Comparison of ENCODE assay signal across 22 mouse cellular contexts in genomic region chr2:49749730-49750576, GRCm38 (mm10). TPM values are rescaled to one million over a fixed set of nuclear protein-coding genes. Genes with fewer than 3 reads are reported as not detected.
DNase-seq lines count a peak whose midpoint lies in the region; ATAC-seq and TF ChIP-seq lines count a peak whose summit lies in the region.
"Had no signal": no experiment of that assay in that cellular context is flagged by ENCODE, and none has a peak within 500 bp of the region (broad histone marks: within the 10 kb centered on the region; RNA-seq: fewer than 3 reads in every experiment).

No protein-coding gene starts in this region.

- H3K4me2 ChIP-seq in hindbrain, embryonic 12.5 days (replicated peaks): no peak overlapping the region
- H3K4me2 ChIP-seq: liver, embryonic 13.5 days; neural tube, embryonic 15.5 days had no signal

- H3K9me3 ChIP-seq in forebrain, embryonic 10.5 days: no peaks in the 10 kb centered on the region
- H3K9me3 ChIP-seq in hindbrain, embryonic 12.5 days (replicated peaks): no peaks in the 10 kb centered on the region
- H3K9me3 ChIP-seq: liver, embryonic 13.5 days; midbrain, embryonic 10.5 days; neural tube, embryonic 15.5 days had no signal

- TF ChIP-seq CTCF in layer of hippocampus, adult 2 months (conservative IDR thresholded peaks at IDR 0.05): no peak

- H3K27ac ChIP-seq in layer of hippocampus, adult 2 months: peak overlapping the region; percentile 52
- H3K27ac ChIP-seq in forebrain, embryonic 10.5 days: no peak overlapping the region
- no peak overlapping the region for H3K27ac ChIP-seq in hindbrain, embryonic 12.5 days
- H3K27ac ChIP-seq: kidney, postnatal 0 days; liver, embryonic 13.5 days; midbrain, embryonic 10.5 days; neural tube, embryonic 15.5 days had no signal

- H3K4me3 ChIP-seq in layer of hippocampus, adult 2 months: no peak overlapping the region
- H3K4me3 ChIP-seq in forebrain, embryonic 10.5 days: no peak overlapping the region
- no peak overlapping the region for H3K4me3 ChIP-seq in hindbrain, embryonic 12.5 days
- H3K4me3 ChIP-seq: erythroblast, embryonic 14.5 days; liver, embryonic 13.5 days; midbrain, embryonic 10.5 days; neural tube, embryonic 15.5 days had no signal

- peak; percentile 41 for ATAC-seq in megakaryocyte progenitor cell, adult 5-6 weeks (replicated peaks; ENCODE audit: poor library complexity)
- no peak for ATAC-seq in hindbrain, embryonic 12.5 days (ENCODE audit: low FRiP score)
- ATAC-seq: forebrain, postnatal 0 days; inflammation-experienced regulatory T-cells, adult 6 months had no signal

- H3K27me3 ChIP-seq in forebrain, embryonic 10.5 days (ENCODE audit: poor library complexity, severe bottlenecking): no peaks in the 10 kb centered on the region
- no peaks in the 10 kb centered on the region for H3K27me3 ChIP-seq in hindbrain, embryonic 12.5 days
- H3K27me3 ChIP-seq: liver, embryonic 13.5 days; neural tube, embryonic 15.5 days had no signal

- H3K9ac ChIP-seq in hindbrain, embryonic 12.5 days: no peak overlapping the region
- H3K9ac ChIP-seq: forebrain, postnatal 0 days; liver, embryonic 13.5 days; neural tube, embryonic 15.5 days had no signal

- WGBS in forebrain, embryonic 10.5 days: 93% methylated on average over 11 of the region's 11 CpGs
- WGBS in hindbrain, embryonic 12.5 days: 92% methylated on average over 11 of the region's 11 CpGs

- peaks cover 95% of the 10 kb centered on the region for H3K36me3 ChIP-seq in forebrain, embryonic 10.5 days (replicated peaks)
- peaks cover 79% of the 10 kb centered on the region for H3K36me3 ChIP-seq in hindbrain, embryonic 12.5 days
- H3K36me3 ChIP-seq: liver, embryonic 13.5 days had no signal

- DNase-seq in adrenal gland, postnatal 14 days: peak; percentile 38
- DNase-seq in adrenal gland, adult 18-20 months (ENCODE audit: low spot score in 2 of 2): no peak
- no peak for DNase-seq in layer of hippocampus, adult 2 months (ENCODE audit: low spot score in 2 of 2)
- DNase-seq in layer of hippocampus, adult 18-20 months (ENCODE audit: low spot score in 2 of 2): no peak
- peak; percentile 49 for DNase-seq in brain, adult 2 months (ENCODE audit: low read depth, low spot score)
- DNase-seq in forebrain, embryonic 10.5 days (ENCODE audit: extremely low spot score, low spot score): no peak
- DNase-seq: cerebellum, adult 8-10 months; embryo, embryonic 11 days; forebrain, postnatal 0 days; liver, embryonic 13.5 days; lung, postnatal 10 days; spleen, adult 18-20 months; thymus, adult 18-20 months had no signal

- H3K4me1 ChIP-seq in forebrain, embryonic 10.5 days: peaks cover 3% of the 10 kb centered on the region
- peaks cover 2% of the 10 kb centered on the region for H3K4me1 ChIP-seq in hindbrain, embryonic 12.5 days
- H3K4me1 ChIP-seq: liver, embryonic 13.5 days had no signal

RNA-seq across cellular contexts. Expression of gene Lypd6b, which starts 37.5 kb away (rescaled TPM):
- total RNA-seq in adrenal gland, postnatal 14 days (2021): 0.15 TPM in 1 of 2 replicates, not detected in the other
- total RNA-seq in adrenal gland, adult 18-20 months (2021): under 1 TPM; 0.50 to 0.54 TPM
- total RNA-seq in layer of hippocampus, adult 2 months (2021): 1 to 10 TPM; 3.9 to 4.0 TPM
- total RNA-seq in layer of hippocampus, adult 18-20 months (2021): 1 to 10 TPM; 3.5 to 4.7 TPM
- 0.27 TPM in 1 of 2 replicates, not detected in the other for total RNA-seq in megakaryocyte progenitor cell, adult 5-6 weeks (2015)
- 0.12 TPM in 1 of 2 replicates, not detected in the other for total RNA-seq in megakaryocyte progenitor cell, adult 5-6 weeks (2017)
- 1.5 and 1.7 TPM in 2 replicates for polyA plus RNA-seq in forebrain, embryonic 10.5 days (2016; fragmentation: Nextera tagmentation; extraction: Ambion mirVana)
- 1.7 and 2.6 TPM in 2 replicates for polyA plus RNA-seq in hindbrain, embryonic 12.5 days (2016; fragmentation: Nextera tagmentation; extraction: Ambion mirVana)
- total RNA-seq: gastrocnemius, adult 8-10 months; monocyte, adult 5-6 weeks had no signal
- polyA plus RNA-seq: erythroblast, embryonic 14.5 days; liver, embryonic 13.5 days had no signal

Comparison
In these comparisons a context has a peak if more than half of its experiments do, and no peak if none do; other contexts are left out.
1. DNase-seq: peak in adrenal gland, postnatal 14 days (single experiment) and brain, adult 2 months (single experiment); none in adrenal gland, adult 18-20 months (0 of 2), layer of hippocampus, adult 2 months (0 of 2), layer of hippocampus, adult 18-20 months (0 of 2) and forebrain, embryonic 10.5 days (single experiment).